Mouse (Mus musculus): Measurements from ENCODE around the gene Aste1. TPM values are rescaled to one million over a fixed set of nuclear protein-coding genes. Genes with fewer than 3 reads are reported as not detected.
A peak's percentile ranks its signal among the peaks of the same experiment; 100 is the strongest.

Aste1 gene
- polyA plus RNA-seq, 1 experiment: 12.6 TPM

DNA sequence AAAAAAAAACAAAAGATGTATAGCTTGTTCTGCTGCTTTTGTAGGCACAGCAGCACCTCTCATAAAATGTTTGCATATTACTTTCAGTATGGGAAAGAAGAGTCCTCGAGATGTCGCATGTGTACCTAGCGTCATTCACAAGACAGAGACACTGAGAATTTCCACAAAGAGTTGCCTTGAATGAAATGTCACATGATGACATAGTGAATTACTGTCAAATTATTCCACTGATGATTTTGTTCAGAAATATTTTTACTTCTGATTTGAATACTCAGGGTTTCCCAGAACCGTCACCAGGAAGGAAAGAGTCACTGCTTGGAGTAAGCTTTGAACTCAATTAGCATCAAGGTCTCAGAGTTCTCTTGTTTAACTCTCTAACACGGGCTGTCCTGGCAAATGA, 7.8 kb upstream of the Aste1 start:
- H3K36me3 ChIP-seq (ENCODE audit: control insufficient read depth, insufficient read depth, low read length): no peaks in the 10 kb centered on the region
- 83% methylated on average over 5 of the region's 5 CpGs for WGBS
- no peak overlapping the region for H3K27ac ChIP-seq (ENCODE audit: control insufficient read depth, insufficient read depth, low read length)
- TF ChIP-seq CTCF (IDR thresholded peaks at IDR 0.05; ENCODE audit: borderline replicate concordance, control insufficient read depth, extremely low read depth, insufficient read depth, low read length, poor library complexity): no peak
- TF ChIP-seq POLR2A (IDR thresholded peaks at IDR 0.05; ENCODE audit: control insufficient read depth, extremely low read depth, insufficient read depth, low read length, poor library complexity): no peak
- H3K4me1 ChIP-seq (replicated peaks; ENCODE audit: control insufficient read depth, insufficient read depth, low read length): no peaks in the 10 kb centered on the region
- DNase-seq: no peak
- no peak overlapping the region for H3K4me3 ChIP-seq (ENCODE audit: control insufficient read depth, insufficient read depth, low read length)
- no peaks in the 10 kb centered on the region for H3K27me3 ChIP-seq (ENCODE audit: control insufficient read depth, insufficient read depth, low read length)

DNA sequence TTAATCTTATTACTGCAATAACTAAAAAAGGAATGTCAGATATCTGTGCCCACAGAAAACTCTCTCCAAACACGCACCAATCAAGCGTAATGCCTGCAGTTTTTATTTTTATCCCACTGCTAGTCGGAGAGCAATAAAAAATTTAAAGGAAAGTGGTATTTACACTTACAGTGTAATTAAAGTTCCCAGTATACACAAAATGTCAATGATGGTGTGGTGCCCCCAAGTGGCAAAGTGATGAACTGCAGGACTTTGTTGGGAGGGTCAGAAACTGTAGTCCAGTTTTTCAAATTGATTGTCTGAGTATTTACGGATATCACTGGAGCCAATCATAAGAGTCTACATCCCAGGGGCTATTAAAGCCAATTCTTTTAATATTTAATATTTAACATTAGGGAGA, 5.9 kb upstream of the Aste1 start:
- Histone ChIP-seq H3K36me3 (ENCODE audit: control insufficient read depth, insufficient read depth, low read length) (no peaks in the 10 kb centered on the region), H3K27me3 (ENCODE audit: control insufficient read depth, insufficient read depth, low read length) (no peaks in the 10 kb centered on the region), H3K27ac (ENCODE audit: control insufficient read depth, insufficient read depth, low read length) (no peak overlapping the region), H3K4me3 (ENCODE audit: control insufficient read depth, insufficient read depth, low read length) (no peak overlapping the region), H3K4me1 (replicated peaks; ENCODE audit: control insufficient read depth, insufficient read depth, low read length) (no peaks in the 10 kb centered on the region)
- no peak for TF ChIP-seq POLR2A (IDR thresholded peaks at IDR 0.05; ENCODE audit: control insufficient read depth, extremely low read depth, insufficient read depth, low read length, poor library complexity)
- no peak for TF ChIP-seq CTCF (IDR thresholded peaks at IDR 0.05; ENCODE audit: borderline replicate concordance, control insufficient read depth, extremely low read depth, insufficient read depth, low read length, poor library complexity)
- WGBS: 10% methylated on average over 4 of the region's 4 CpGs
- DNase-seq: peak; percentile 74

DNA sequence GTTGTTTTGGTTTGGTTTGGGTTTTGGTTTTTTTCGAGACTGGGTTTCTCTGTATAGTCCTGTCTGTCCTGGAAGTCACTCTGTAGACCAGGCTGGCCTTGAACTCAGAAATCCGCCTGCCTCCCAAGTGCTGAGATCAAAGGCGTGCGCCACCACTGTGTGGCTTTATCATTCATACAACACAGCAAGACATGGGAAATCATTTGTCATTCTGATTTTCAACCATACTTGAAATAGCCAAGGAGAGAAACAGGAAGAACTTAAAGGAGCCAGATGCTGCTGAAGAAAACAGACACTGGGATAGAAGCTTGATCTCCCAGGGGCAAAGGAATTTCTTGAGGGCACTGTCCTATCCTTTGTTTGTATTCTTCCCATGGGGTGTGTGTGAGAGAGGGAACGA, 4.6 kb upstream of the Aste1 start:
- no peaks in the 10 kb centered on the region for H3K27me3 ChIP-seq (ENCODE audit: control insufficient read depth, insufficient read depth, low read length)
- TF ChIP-seq POLR2A (IDR thresholded peaks at IDR 0.05; ENCODE audit: control insufficient read depth, extremely low read depth, insufficient read depth, low read length, poor library complexity): no peak
- no peak for TF ChIP-seq CTCF (IDR thresholded peaks at IDR 0.05; ENCODE audit: borderline replicate concordance, control insufficient read depth, extremely low read depth, insufficient read depth, low read length, poor library complexity)
- DNase-seq: no peak
- 65% methylated on average over 4 of the region's 5 CpGs for WGBS
- no peaks in the 10 kb centered on the region for H3K4me1 ChIP-seq (replicated peaks; ENCODE audit: control insufficient read depth, insufficient read depth, low read length)
- no peaks in the 10 kb centered on the region for H3K36me3 ChIP-seq (ENCODE audit: control insufficient read depth, insufficient read depth, low read length)
- H3K27ac ChIP-seq (ENCODE audit: control insufficient read depth, insufficient read depth, low read length): no peak overlapping the region
- no peak overlapping the region for H3K4me3 ChIP-seq (ENCODE audit: control insufficient read depth, insufficient read depth, low read length)

DNA sequence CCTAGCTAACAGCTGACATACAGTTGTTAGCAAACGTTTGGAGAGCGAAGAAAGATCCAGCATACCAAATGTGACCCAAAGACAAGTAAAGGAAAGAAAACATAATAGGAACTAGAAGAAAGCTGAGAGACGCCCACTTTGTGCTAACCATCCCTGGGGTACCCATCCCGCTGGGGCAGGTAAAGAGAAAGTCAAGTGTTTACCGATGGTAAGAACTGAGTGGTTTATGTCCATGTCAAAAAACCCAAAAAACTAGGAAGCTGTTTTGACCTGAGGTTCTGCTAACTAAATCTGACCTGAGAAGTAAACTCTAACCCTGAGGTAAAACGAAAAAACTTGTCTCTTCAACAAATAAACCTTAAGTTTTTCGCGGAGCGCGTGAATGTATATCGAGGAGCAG, 472 bp upstream of the Aste1 start:
- TF ChIP-seq CTCF (IDR thresholded peaks at IDR 0.05; ENCODE audit: borderline replicate concordance, control insufficient read depth, extremely low read depth, insufficient read depth, low read length, poor library complexity) (no peak), POLR2A (IDR thresholded peaks at IDR 0.05; ENCODE audit: control insufficient read depth, extremely low read depth, insufficient read depth, low read length, poor library complexity) (no peak)
- H3K4me1 ChIP-seq (replicated peaks; ENCODE audit: control insufficient read depth, insufficient read depth, low read length): no peaks in the 10 kb centered on the region
- no peaks in the 10 kb centered on the region for H3K27me3 ChIP-seq (ENCODE audit: control insufficient read depth, insufficient read depth, low read length)
- 22% methylated on average over 11 of the region's 11 CpGs for WGBS
- H3K36me3 ChIP-seq (ENCODE audit: control insufficient read depth, insufficient read depth, low read length): no peaks in the 10 kb centered on the region
- no peak overlapping the region for H3K27ac ChIP-seq (ENCODE audit: control insufficient read depth, insufficient read depth, low read length)
- H3K4me3 ChIP-seq (ENCODE audit: control insufficient read depth, insufficient read depth, low read length): peak overlapping the region; percentile 84; the same call in 1 of the 2 replicates
- DNase-seq: no peak

- peaks cover 19% of the 10 kb centered on the region for H3K36me3 ChIP-seq (ENCODE audit: control insufficient read depth, insufficient read depth, low read length)
- 96% methylated on average over 6 of the region's 6 CpGs for WGBS
- H3K27ac ChIP-seq (ENCODE audit: control insufficient read depth, insufficient read depth, low read length): no peak overlapping the region
- TF ChIP-seq POLR2A (IDR thresholded peaks at IDR 0.05; ENCODE audit: control insufficient read depth, extremely low read depth, insufficient read depth, low read length, poor library complexity): no peak
- TF ChIP-seq CTCF (IDR thresholded peaks at IDR 0.05; ENCODE audit: borderline replicate concordance, control insufficient read depth, extremely low read depth, insufficient read depth, low read length, poor library complexity): no peak
- H3K27me3 ChIP-seq (ENCODE audit: control insufficient read depth, insufficient read depth, low read length): no peaks in the 10 kb centered on the region
- DNase-seq: no peak
- H3K4me3 ChIP-seq (ENCODE audit: control insufficient read depth, insufficient read depth, low read length): no peak overlapping the region
- no peaks in the 10 kb centered on the region for H3K4me1 ChIP-seq (replicated peaks; ENCODE audit: control insufficient read depth, insufficient read depth, low read length)
Measured at GRCm38 (mm10) chr9:105408549-105408948, 13.4 kb downstream of the Aste1 start.

DNA sequence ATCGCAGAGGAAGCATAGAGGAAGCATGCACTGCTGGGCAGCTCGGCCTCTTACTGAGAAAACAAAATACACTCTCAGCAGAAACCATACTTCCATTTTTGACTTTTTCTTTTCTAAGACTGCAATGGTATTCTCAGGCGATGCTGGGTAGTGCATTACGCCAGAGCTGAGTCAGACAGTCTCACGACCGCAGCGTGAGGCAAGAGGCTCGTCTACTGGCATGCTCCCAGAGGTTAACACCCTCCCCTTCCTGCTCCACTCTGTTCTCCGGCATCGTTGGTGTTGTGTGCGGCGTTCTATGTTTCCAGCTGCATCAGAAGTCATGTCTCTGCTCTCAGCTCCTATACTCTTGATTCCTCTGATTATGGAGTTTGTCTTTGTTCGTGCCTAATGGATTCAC, 63.8 kb downstream of the Aste1 start:
- DNase-seq: no peak
- TF ChIP-seq CTCF (IDR thresholded peaks at IDR 0.05; ENCODE audit: borderline replicate concordance, control insufficient read depth, extremely low read depth, insufficient read depth, low read length, poor library complexity): no peak
- TF ChIP-seq POLR2A (IDR thresholded peaks at IDR 0.05; ENCODE audit: control insufficient read depth, extremely low read depth, insufficient read depth, low read length, poor library complexity): no peak
- no peaks in the 10 kb centered on the region; the same call in 1 of the 2 replicates for H3K4me1 ChIP-seq (replicated peaks; ENCODE audit: control insufficient read depth, insufficient read depth, low read length)
- H3K27ac ChIP-seq (ENCODE audit: control insufficient read depth, insufficient read depth, low read length): no peak overlapping the region
- H3K4me3 ChIP-seq (ENCODE audit: control insufficient read depth, insufficient read depth, low read length): no peak overlapping the region
- no peaks in the 10 kb centered on the region for H3K27me3 ChIP-seq (ENCODE audit: control insufficient read depth, insufficient read depth, low read length)
- 97% methylated on average over 13 of the region's 13 CpGs for WGBS
- H3K36me3 ChIP-seq (ENCODE audit: control insufficient read depth, insufficient read depth, low read length): peaks cover 26% of the 10 kb centered on the region

DNA sequence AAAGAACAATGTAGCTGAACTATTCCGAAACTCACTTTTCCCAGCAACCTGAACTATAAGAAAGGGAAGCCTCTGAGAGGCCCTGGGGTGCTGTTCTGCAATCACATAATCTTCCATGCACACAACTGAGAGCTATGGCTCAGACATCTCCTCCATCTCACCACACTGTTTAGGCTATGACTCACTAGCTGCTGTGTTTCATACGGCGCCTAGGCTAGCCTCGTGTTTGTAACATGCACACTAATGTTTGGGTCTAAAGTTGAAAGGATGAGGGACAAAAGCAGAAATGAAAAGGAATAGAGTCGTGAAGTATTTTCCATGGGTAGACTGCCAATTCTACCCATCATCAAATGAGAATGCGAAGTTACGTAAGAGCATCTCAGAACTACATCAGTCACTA, 66.3 kb downstream of the Aste1 start:
- DNase-seq: no peak
- TF ChIP-seq CTCF (IDR thresholded peaks at IDR 0.05; ENCODE audit: borderline replicate concordance, control insufficient read depth, extremely low read depth, insufficient read depth, low read length, poor library complexity): no peak
- TF ChIP-seq POLR2A (IDR thresholded peaks at IDR 0.05; ENCODE audit: control insufficient read depth, extremely low read depth, insufficient read depth, low read length, poor library complexity): no peak
- WGBS: 97% methylated on average over 7 of the region's 7 CpGs
- Histone ChIP-seq H3K36me3 (ENCODE audit: control insufficient read depth, insufficient read depth, low read length) (peaks cover 26% of the 10 kb centered on the region), H3K4me1 (replicated peaks; ENCODE audit: control insufficient read depth, insufficient read depth, low read length) (no peaks in the 10 kb centered on the region; the same call in 1 of the 2 replicates), H3K4me3 (ENCODE audit: control insufficient read depth, insufficient read depth, low read length) (no peak overlapping the region), H3K27me3 (ENCODE audit: control insufficient read depth, insufficient read depth, low read length) (no peaks in the 10 kb centered on the region), H3K27ac (ENCODE audit: control insufficient read depth, insufficient read depth, low read length) (no peak overlapping the region)

Other genes with a start within 250 kb of the Aste1 start
- 0.06 and 0.11 TPM in 2 replicates for gene Nek11, start 132 bp downstream of the Aste1 start, polyA plus RNA-seq (2012; rRNA removed)
- gene Atp2c1, start 131.9 kb downstream of the Aste1 start, polyA plus RNA-seq (2012; rRNA removed): 48.9 and 53.2 TPM in 2 replicates
- 20.9 and 26.6 TPM in 2 replicates for gene Pik3r4, start 247.6 kb downstream of the Aste1 start, polyA plus RNA-seq (2012; rRNA removed)

All from thymus, adult 2 months (tissue).